Mouse (Mus musculus) midbrain, postnatal 0 days (tissue): Measurements from ENCODE around the gene Pacrg. TPM values are rescaled to one million over a fixed set of nuclear protein-coding genes. Genes with fewer than 3 reads are reported as not detected.
A peak's percentile ranks its signal among the peaks of the same experiment; 100 is the strongest.

ENCODE experiments used
- ATAC-seq: fragments of 200-750 bp; cut with Nextera tagmentation; 2 replicates; pipeline ENCODE4 v1.8.0; 2017; ENCODE audit warnings: moderate number of reproducible peaks, mild to moderate bottlenecking, moderate TSS enrichment, moderate library complexity; ENCODE audit not compliant: low FRiP score
- DNase-seq: peaks from one replicate; pipeline ENCODE4 v3.0.0-alpha.2; 2015; ENCODE audit warnings: low spot score
- H3K27ac ChIP-seq: fragments of 300-500 bp; sonication (generic); 2 replicates; pipeline ENCODE4 v1.5.1; 2014; ENCODE audit warnings: low read depth, mild to moderate bottlenecking, low read length, mixed read lengths
- H3K27me3 ChIP-seq: fragments of 300-500 bp; sonication (generic); 2 replicates; pipeline ENCODE4 v1.6.1; 2014; ENCODE audit warnings: low read length, control low read depth, mixed read lengths; ENCODE audit not compliant: insufficient read depth
- H3K36me3 ChIP-seq: fragments of 300-500 bp; sonication (generic); 2 replicates; pipeline ENCODE4 v1.6.1; 2014; ENCODE audit warnings: low read length, control low read depth, mixed read lengths; ENCODE audit not compliant: insufficient read depth
- H3K4me1 ChIP-seq: fragments of 300-500 bp; sonication (generic); 2 replicates; pipeline ENCODE4 v1.6.1; 2014; ENCODE audit warnings: mild to moderate bottlenecking, control low read depth, antibody characterized with exemption, low read length, mixed read lengths; ENCODE audit not compliant: insufficient read depth
- H3K4me2 ChIP-seq: fragments of 300-500 bp; sonication (generic); 2 replicates; pipeline ENCODE4 v1.6.1; 2014; ENCODE audit warnings: low read depth, mild to moderate bottlenecking, low read length, mixed read lengths; ENCODE audit not compliant: poor library complexity, severe bottlenecking
- H3K4me3 ChIP-seq: fragments of 300-500 bp; sonication (generic); 2 replicates; pipeline ENCODE4 v1.5.1; 2014; ENCODE audit warnings: low read depth, mild to moderate bottlenecking, low read length, moderate library complexity
- H3K9ac ChIP-seq: fragments of 300-500 bp; sonication (generic); replicated peaks from 2 replicates; pipeline ENCODE4 v1.6.1; 2014; ENCODE audit warnings: mild to moderate bottlenecking, low read length, moderate library complexity, mixed read lengths; ENCODE audit not compliant: poor library complexity, severe bottlenecking
- H3K9me3 ChIP-seq: fragments of 300-500 bp; sonication (generic); 2 replicates; pipeline ENCODE4 v1.6.1; 2016; ENCODE audit warnings: low read length, control low read depth
- CTCF ChIP-seq: IDR thresholded peaks from 2 replicates; pipeline ENCODE4 v1.5.1; 2016; ENCODE audit warnings: antibody characterized with exemption, mild to moderate bottlenecking
- WGBS: fragments of 180-500 bp; shearing (Covaris S2); extraction: QIAGEN DNeasy Blood & Tissue Kit; methylation state at CpG from one replicate; pipeline ENCODE4 v1.1.7; 2014; 5-methylcytosine and 5-hydroxymethylcytosine counted together
- polyA plus RNA-seq: library from polyadenylated mRNA; unstranded; fragments of >200 nt; fragmentation: Nextera tagmentation; extraction: Ambion mirVana; gene quantifications from 2 replicates; pipeline ENCODE4 v1.2.1, GENCODE M21; 2015
- total RNA-seq: library from RNA; depleted of rRNA; stranded (reverse); fragments of >200 nt; gene quantifications from 2 replicates; pipeline ENCODE4 v1.2.3, GENCODE M21; 2014

The Pacrg gene
- total and polyA plus RNA-seq, 2 experiments from 2014 or later = 14.6 to 23.0 TPM

DNA sequence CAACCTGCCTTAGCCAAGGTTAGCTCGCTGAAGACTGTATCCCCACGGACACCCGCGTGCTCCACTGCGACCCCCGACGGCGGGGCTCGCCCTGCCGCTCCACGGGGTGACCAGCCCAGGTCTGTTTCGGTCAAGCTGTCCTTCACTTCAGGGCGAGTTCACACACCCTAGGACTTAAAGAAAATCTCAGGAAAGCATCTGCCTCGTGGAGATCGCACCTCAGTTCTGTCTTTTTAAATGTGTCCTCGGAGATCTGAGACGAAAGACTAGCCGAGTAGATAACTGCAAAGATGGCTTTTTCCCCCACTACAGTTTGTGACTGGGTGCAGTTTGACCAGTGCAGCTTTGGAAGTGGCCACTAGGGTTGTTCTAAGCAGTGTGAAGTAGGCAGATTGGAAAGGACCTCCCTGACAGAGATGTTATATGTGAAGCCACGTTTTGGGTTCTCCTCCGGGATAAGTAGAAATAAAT lies 655 bp upstream of the Pacrg start:
- Histone ChIP-seq H3K9ac (peak overlapping the region; percentile 87), H3K27me3 (no peaks in the 10 kb centered on the region), H3K4me3 (peak overlapping the region; percentile 70), H3K4me2 (peak overlapping the region; percentile 58), H3K36me3 (no peaks in the 10 kb centered on the region), H3K9me3 (no peaks in the 10 kb centered on the region), H3K4me1 (no peaks in the 10 kb centered on the region), H3K27ac (peak overlapping the region; percentile 87)
- ATAC-seq (peak; percentile 70), DNase-seq (peak; percentile 82)
- peak; percentile 71 for TF ChIP-seq CTCF
- WGBS = 2% methylated on average over 20 of the region's 20 CpGs

DNA sequence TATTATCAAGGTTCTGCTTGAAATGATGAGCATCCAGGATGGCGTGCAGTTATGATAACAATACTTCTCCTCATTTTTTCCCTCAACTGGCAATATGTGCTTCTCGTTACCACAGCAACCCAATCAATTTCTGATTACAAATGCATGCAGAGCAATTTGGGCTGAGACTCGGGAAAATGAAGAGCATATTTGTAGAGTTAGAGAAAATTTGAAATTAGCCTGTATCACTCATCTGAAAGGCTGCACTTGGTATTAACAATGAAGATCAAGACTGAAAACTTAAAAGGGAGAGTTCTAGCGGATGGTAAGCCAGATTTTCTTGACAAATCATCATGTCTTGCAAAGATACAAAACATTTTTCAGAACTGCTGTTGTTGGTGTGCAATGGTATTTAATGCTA lies 21.1 kb downstream of the Pacrg start:
- no peaks in the 10 kb centered on the region for H3K9me3 ChIP-seq
- no peaks in the 10 kb centered on the region for H3K36me3 ChIP-seq
- no peak overlapping the region for H3K9ac ChIP-seq
- WGBS = 68% methylated on average over 4 of the region's 4 CpGs
- H3K27me3 ChIP-seq = no peaks in the 10 kb centered on the region
- H3K27ac ChIP-seq = no peak overlapping the region
- DNase-seq (no peak), ATAC-seq (no peak)
- no peaks in the 10 kb centered on the region for H3K4me1 ChIP-seq
- H3K4me2 ChIP-seq = no peak overlapping the region
- TF ChIP-seq CTCF = no peak
- H3K4me3 ChIP-seq = no peak overlapping the region

DNA sequence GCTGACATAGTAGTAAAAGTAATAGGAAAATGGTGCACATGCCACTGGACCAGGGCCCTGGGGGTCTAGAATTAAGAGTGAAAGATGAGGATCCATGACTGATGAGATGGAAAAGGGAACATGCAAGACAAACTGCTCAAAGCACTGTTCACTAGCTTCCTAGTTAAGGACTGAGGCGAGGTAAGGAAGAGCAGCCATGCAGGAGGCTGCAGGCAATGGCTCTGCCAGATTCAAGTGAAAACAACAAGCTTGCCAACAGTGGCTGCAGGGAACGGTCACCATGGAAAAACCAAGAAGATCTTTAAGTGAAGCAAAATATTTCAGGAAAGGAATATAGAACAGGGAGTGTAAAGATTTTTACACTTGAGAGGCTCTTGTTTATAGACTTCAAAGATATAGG lies 31.5 kb downstream of the Pacrg start:
- H3K27me3 ChIP-seq = no peaks in the 10 kb centered on the region
- DNase-seq = no peak
- no peaks in the 10 kb centered on the region for H3K4me1 ChIP-seq
- H3K4me3 ChIP-seq = no peak overlapping the region
- H3K9me3 ChIP-seq = no peaks in the 10 kb centered on the region
- no peak for TF ChIP-seq CTCF
- no peak overlapping the region for H3K27ac ChIP-seq
- no peak overlapping the region for H3K4me2 ChIP-seq
- WGBS = 79% methylated on average over 2 of the region's 2 CpGs
- ATAC-seq = no peak
- H3K36me3 ChIP-seq = no peaks in the 10 kb centered on the region
- H3K9ac ChIP-seq = no peak overlapping the region

GRCm38 (mm10) chr17:10807261-10807998 lies 32.7 kb downstream of the Pacrg start:
- Histone ChIP-seq H3K9ac (no peak overlapping the region), H3K27me3 (no peaks in the 10 kb centered on the region), H3K4me1 (no peaks in the 10 kb centered on the region), H3K4me2 (no peak overlapping the region), H3K9me3 (no peaks in the 10 kb centered on the region), H3K4me3 (no peak overlapping the region), H3K36me3 (no peaks in the 10 kb centered on the region), H3K27ac (no peak overlapping the region)
- WGBS = 72% methylated on average over 13 of the region's 13 CpGs
- DNase-seq = peak; percentile 74
- no peak for TF ChIP-seq CTCF
- no peak for ATAC-seq

- WGBS = 73% methylated on average over 4 of the region's 4 CpGs
- no peaks in the 10 kb centered on the region for H3K27me3 ChIP-seq
- no peak overlapping the region for H3K27ac ChIP-seq
- H3K4me1 ChIP-seq = no peaks in the 10 kb centered on the region
- no peaks in the 10 kb centered on the region for H3K36me3 ChIP-seq
- ATAC-seq = no peak
- H3K9me3 ChIP-seq = no peaks in the 10 kb centered on the region
- no peak for TF ChIP-seq CTCF
- no peak overlapping the region for H3K4me3 ChIP-seq
- no peak overlapping the region for H3K9ac ChIP-seq
- no peak overlapping the region for H3K4me2 ChIP-seq
- DNase-seq = peak; percentile 54
Measured at GRCm38 (mm10) chr17:10806692-10807091, 33.4 kb downstream of the Pacrg start.

DNA sequence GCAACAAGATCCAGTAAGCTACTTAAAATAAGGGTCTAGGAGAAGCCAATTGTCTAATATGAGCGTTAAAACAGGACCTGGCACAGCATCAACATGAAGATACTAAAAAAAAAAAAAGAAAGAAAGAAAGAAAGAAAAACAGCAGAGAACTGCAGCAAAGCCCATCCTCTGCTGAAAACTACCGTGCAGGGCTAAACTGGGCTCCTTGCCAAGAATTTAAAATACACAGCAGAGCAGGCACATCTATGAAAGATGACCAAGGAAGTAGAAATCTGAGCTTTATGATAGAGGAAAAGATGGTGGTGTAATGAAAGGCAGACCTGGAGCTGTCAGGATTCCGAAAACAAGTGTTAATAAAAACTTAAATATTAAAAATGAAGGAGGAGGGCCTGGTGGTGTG lies 48.5 kb downstream of the Pacrg start:
- H3K36me3 ChIP-seq = no peaks in the 10 kb centered on the region
- no peak overlapping the region for H3K9ac ChIP-seq
- TF ChIP-seq CTCF = no peak
- no peak overlapping the region for H3K4me3 ChIP-seq
- 40% methylated on average over 3 of the region's 3 CpGs for WGBS
- no peaks in the 10 kb centered on the region for H3K9me3 ChIP-seq
- peaks cover 3% of the 10 kb centered on the region; the same call in 1 of the 2 replicates for H3K4me1 ChIP-seq
- H3K27ac ChIP-seq = no peak overlapping the region
- H3K4me2 ChIP-seq = no peak overlapping the region
- no peak for ATAC-seq
- peak; percentile 42 for DNase-seq
- no peaks in the 10 kb centered on the region for H3K27me3 ChIP-seq
